Mouse (Mus musculus) CH12.LX (cell line): ENCODE data around the gene Srr. TPM values are rescaled to one million over a fixed set of nuclear protein-coding genes. Genes with fewer than 3 reads are reported as not detected.

Source experiments
- DNase-seq: peaks from one replicate; pipeline ENCODE4 v3.0.0-alpha.2; 2013; ENCODE audit errors: extremely low read depth
- H3K27ac ChIP-seq: 2 replicates; pipeline ENCODE4 v1.5.1; 2012; ENCODE audit warnings: low read depth, mild to moderate bottlenecking, control low read depth, moderate library complexity; ENCODE audit not compliant: insufficient read depth
- H3K27me3 ChIP-seq: replicated peaks from 2 replicates; pipeline ENCODE3; 2012; ENCODE audit warnings: inconsistent platforms
- H3K36me3 ChIP-seq, 2 experiments: replicated peaks in 1 of 2; 2 replicates each; pipeline versions ENCODE3 to v1.6.1; 2012; ENCODE audit warnings: inconsistent platforms in 1 of 2, low read length in 1 of 2, mild to moderate bottlenecking in 1 of 2, mixed read lengths in 1 of 2, moderate library complexity in 1 of 2; ENCODE audit not compliant: control insufficient read depth in 1 of 2, insufficient read depth in 1 of 2
- H3K4me1 ChIP-seq, 2 experiments: 2 replicates each; pipeline ENCODE4 v1.6.1; 2012; ENCODE audit warnings: inconsistent platforms in 1 of 2, moderate library complexity in 1 of 2; ENCODE audit not compliant: insufficient read depth in 2 of 2, control insufficient read depth in 1 of 2
- H3K4me2 ChIP-seq: 2 replicates; pipeline ENCODE4 v1.6.1; 2012; ENCODE audit warnings: low read depth, mild to moderate bottlenecking, control low read depth; ENCODE audit not compliant: poor library complexity, insufficient read depth, severe bottlenecking
- H3K4me3 ChIP-seq, 3 experiments: fragments of 150-350 bp in 1 of 3; sonication (generic) in 1 of 3; replicated peaks in 1 of 3; 2 replicates each; pipeline versions ENCODE3 to v1.5.1; 2011 to 2012; ENCODE audit warnings: low read depth in 2 of 3, low read length in 2 of 3, mild to moderate bottlenecking in 2 of 3, moderate library complexity in 2 of 3, control low read depth in 1 of 3, improper control_type of control experiment in 1 of 3, inconsistent platforms in 1 of 3, mixed read lengths in 1 of 3; ENCODE audit not compliant: poor library complexity in 1 of 3
- H3K79me2 ChIP-seq: replicated peaks from 2 replicates; pipeline ENCODE4 v1.6.1; 2012; ENCODE audit warnings: mild to moderate bottlenecking, moderate library complexity; ENCODE audit not compliant: control insufficient read depth, poor library complexity, insufficient read depth, severe bottlenecking; ENCODE audit errors: extremely low read depth
- H3K9ac ChIP-seq: 2 replicates; pipeline ENCODE4 v1.6.1; 2012; ENCODE audit warnings: low read depth, mild to moderate bottlenecking, control low read depth, moderate library complexity; ENCODE audit not compliant: insufficient read depth
- H3K9me3 ChIP-seq: replicated peaks from 2 replicates; pipeline ENCODE3; 2012; ENCODE audit warnings: low read length, inconsistent platforms, mixed read lengths
- BHLHE40 ChIP-seq: IDR thresholded peaks from 2 replicates; pipeline ENCODE4 v1.6.1; 2011; ENCODE audit warnings: mild to moderate bottlenecking, low read depth, low read length, improper control_type of control experiment
- CHD1 ChIP-seq: IDR thresholded peaks from 2 replicates; pipeline ENCODE4 v1.6.1; 2012; ENCODE audit warnings: low read depth, low read length, improper control_type of control experiment, inconsistent platforms
- CHD2 ChIP-seq: IDR thresholded peaks from 2 replicates; pipeline ENCODE4 v1.6.1; 2011; ENCODE audit warnings: low read length, improper control_type of control experiment
- CTCF ChIP-seq, 2 experiments: IDR thresholded peaks in 1 of 2; conservative IDR thresholded peaks in 1 of 2; 2 replicates each; pipeline ENCODE4 v1.5.1; 2011 to 2012; ENCODE audit warnings: low read depth in 2 of 2, low read length in 2 of 2, improper control_type of control experiment in 1 of 2, inconsistent platforms in 1 of 2, mild to moderate bottlenecking in 1 of 2, moderate library complexity in 1 of 2
- E2F4 ChIP-seq: IDR thresholded peaks from 2 replicates; pipeline ENCODE4 v1.6.1; 2011; ENCODE audit warnings: low read depth, low read length, improper control_type of control experiment; ENCODE audit not compliant: insufficient replicate concordance
- ELF1 ChIP-seq: IDR thresholded peaks from 2 replicates; pipeline ENCODE4 v1.6.1; 2014; ENCODE audit warnings: low read depth, mild to moderate bottlenecking, inconsistent platforms, low read length, improper control_type of control experiment
- EP300 ChIP-seq: IDR thresholded peaks from 2 replicates; pipeline ENCODE4 v1.6.1; 2011; ENCODE audit warnings: low read length, improper control_type of control experiment
- ETS1 ChIP-seq: conservative IDR thresholded peaks from 2 replicates; pipeline ENCODE4 v1.6.1; 2012; ENCODE audit warnings: low read depth, mild to moderate bottlenecking, inconsistent platforms, low read length, improper control_type of control experiment, moderate library complexity
- GABPA ChIP-seq: IDR thresholded peaks from 2 replicates; pipeline ENCODE4 v1.6.1; 2012; ENCODE audit warnings: low read depth, low read length, improper control_type of control experiment, inconsistent platforms; ENCODE audit not compliant: insufficient replicate concordance
- HCFC1 ChIP-seq: IDR thresholded peaks from 2 replicates; pipeline ENCODE4 v1.6.1; 2012; ENCODE audit warnings: low read depth, mild to moderate bottlenecking, inconsistent platforms, low read length, improper control_type of control experiment
- IRF4 ChIP-seq: IDR thresholded peaks from 2 replicates; pipeline ENCODE4 v1.6.1; 2014; ENCODE audit warnings: low read depth, mild to moderate bottlenecking, inconsistent platforms, low read length, improper control_type of control experiment
- JUN ChIP-seq: IDR thresholded peaks from 2 replicates; pipeline ENCODE4 v1.6.1; 2011; ENCODE audit warnings: low read depth, mild to moderate bottlenecking, low read length, improper control_type of control experiment, moderate library complexity; ENCODE audit not compliant: insufficient read depth
- JUND ChIP-seq: conservative IDR thresholded peaks from 2 replicates; pipeline ENCODE4 v1.6.1; 2011; ENCODE audit warnings: low read depth, low read length, improper control_type of control experiment
- KAT2A ChIP-seq: IDR thresholded peaks from 2 replicates; pipeline ENCODE4 v1.6.1; 2012; ENCODE audit warnings: low read length, improper control_type of control experiment, inconsistent platforms; ENCODE audit not compliant: insufficient replicate concordance
- MAFK ChIP-seq: IDR thresholded peaks from 2 replicates; pipeline ENCODE4 v1.6.1; 2011; ENCODE audit warnings: low read length, improper control_type of control experiment; ENCODE audit not compliant: insufficient replicate concordance
- MAX ChIP-seq: IDR thresholded peaks from 2 replicates; pipeline ENCODE4 v1.6.1; 2011; ENCODE audit warnings: low read length, improper control_type of control experiment
- MAZ ChIP-seq: IDR thresholded peaks from 2 replicates; pipeline ENCODE4 v1.6.1; 2012; ENCODE audit warnings: low read depth, mild to moderate bottlenecking, inconsistent platforms, low read length, improper control_type of control experiment, moderate library complexity
- MEF2A ChIP-seq: IDR thresholded peaks from 2 replicates; pipeline ENCODE4 v1.6.1; 2014; ENCODE audit warnings: low read depth, mild to moderate bottlenecking, inconsistent platforms, low read length, improper control_type of control experiment, borderline replicate concordance
- MXI1 ChIP-seq: IDR thresholded peaks from 2 replicates; pipeline ENCODE4 v1.6.1; 2011; ENCODE audit warnings: mild to moderate bottlenecking, low read depth, low read length, improper control_type of control experiment
- MYC ChIP-seq: IDR thresholded peaks from 2 replicates; pipeline ENCODE4 v1.6.1; 2011; ENCODE audit warnings: low read depth, mild to moderate bottlenecking, improper control_type of control experiment, low read length
- NELFE ChIP-seq: IDR thresholded peaks from 2 replicates; pipeline ENCODE4 v1.6.1; 2011; ENCODE audit warnings: low read depth, low read length, improper control_type of control experiment
- NRF1 ChIP-seq: IDR thresholded peaks from 2 replicates; pipeline ENCODE4 v1.6.1; 2014; ENCODE audit warnings: low read depth, mild to moderate bottlenecking, inconsistent platforms, low read length, improper control_type of control experiment, moderate library complexity
- PAX5 ChIP-seq: IDR thresholded peaks from 2 replicates; pipeline ENCODE4 v1.6.1; 2012; ENCODE audit warnings: low read length, inconsistent platforms, mixed read lengths
- POLR2A ChIP-seq: IDR thresholded peaks from 2 replicates; pipeline ENCODE4 v1.6.1; 2011; ENCODE audit warnings: low read depth, mild to moderate bottlenecking, improper control_type of control experiment, low read length
- POLR2AphosphoS2 ChIP-seq: IDR thresholded peaks from 2 replicates; pipeline ENCODE4 v1.6.1; 2011; ENCODE audit warnings: low read depth, low read length, improper control_type of control experiment
- RAD21 ChIP-seq: IDR thresholded peaks from 2 replicates; pipeline ENCODE4 v1.6.1; 2011; ENCODE audit warnings: low read depth, mild to moderate bottlenecking, low read length, improper control_type of control experiment, moderate library complexity
- RCOR1 ChIP-seq: conservative IDR thresholded peaks from 2 replicates; pipeline ENCODE4 v1.6.1; 2012; ENCODE audit warnings: low read depth, mild to moderate bottlenecking, inconsistent platforms, low read length, improper control_type of control experiment
- SIN3A ChIP-seq: IDR thresholded peaks from 2 replicates; pipeline ENCODE4 v1.6.1; 2012; ENCODE audit warnings: low read length, improper control_type of control experiment, inconsistent platforms
- SMC3 ChIP-seq: IDR thresholded peaks from 2 replicates; pipeline ENCODE4 v1.6.1; 2011; ENCODE audit warnings: low read depth, low read length, improper control_type of control experiment
- TBP ChIP-seq: conservative IDR thresholded peaks from 2 replicates; pipeline ENCODE4 v1.6.1; 2011; ENCODE audit warnings: low read depth, low read length, improper control_type of control experiment
- TCF12 ChIP-seq: IDR thresholded peaks from 2 replicates; pipeline ENCODE4 v1.6.1; 2014; ENCODE audit warnings: low read depth, mild to moderate bottlenecking, inconsistent platforms, low read length, improper control_type of control experiment
- UBTF ChIP-seq: IDR thresholded peaks from 2 replicates; pipeline ENCODE4 v1.6.1; 2012; ENCODE audit warnings: low read depth, mild to moderate bottlenecking, inconsistent platforms, low read length, improper control_type of control experiment, moderate library complexity
- USF1 ChIP-seq: IDR thresholded peaks from 2 replicates; pipeline ENCODE4 v1.6.1; 2014; ENCODE audit warnings: low read depth, mild to moderate bottlenecking, inconsistent platforms, low read length, improper control_type of control experiment
- USF2 ChIP-seq: conservative IDR thresholded peaks from 2 replicates; pipeline ENCODE4 v1.6.1; 2011; ENCODE audit warnings: low read depth, low read length, improper control_type of control experiment
- ZC3H11A ChIP-seq: IDR thresholded peaks from 2 replicates; pipeline ENCODE4 v1.6.1; 2012; ENCODE audit warnings: low read depth, mild to moderate bottlenecking, inconsistent platforms, low read length, improper control_type of control experiment
- ZKSCAN1 ChIP-seq: IDR thresholded peaks from 2 replicates; pipeline ENCODE4 v1.6.1; 2012; ENCODE audit warnings: low read depth, inconsistent platforms, low read length, improper control_type of control experiment, borderline replicate concordance
- ZMIZ1 ChIP-seq: IDR thresholded peaks from 2 replicates; pipeline ENCODE4 v1.6.1; 2012; ENCODE audit warnings: low read depth, mild to moderate bottlenecking, inconsistent platforms, low read length, improper control_type of control experiment
- ZNF384 ChIP-seq: IDR thresholded peaks from 2 replicates; pipeline ENCODE4 v1.6.1; 2012; ENCODE audit warnings: low read depth, low read length, improper control_type of control experiment, inconsistent platforms
- dilution Hi-C: fragments of 300-500 bp; cut with MboI; formaldehyde crosslinking; loops from 2 replicates; pipeline ENCODE4 v1.14.3; 2020; ENCODE audit warnings: low sequenced_read_pairs; ENCODE audit not compliant: extremely low pct_unique_long_range_greater_than_20kb, extremely low pct_ligation_motif_present
- in situ Hi-C: fragments of 300-500 bp; cut with MboI; formaldehyde crosslinking; loops from 3 replicates; pipeline ENCODE4 v1.14.3; 2019; ENCODE audit warnings: low sequenced_read_pairs, low pct_ligation_motif_present, low pct_unique_long_range_greater_than_20kb, mixed read lengths
- polyA plus RNA-seq: library from polyadenylated mRNA; unstranded; fragments of >175 nt; gene quantifications from 2 replicates; pipeline ENCODE4 v1.2.1, GENCODE M21; 2012; ENCODE audit warnings: low read depth; ENCODE audit not compliant: insufficient read length
- total RNA-seq, 2 experiments: library from RNA; depleted of rRNA; stranded (reverse); fragments of 300-350 nt in 1 of 2; fragments of >200 nt in 1 of 2; gene quantifications; 2 replicates each; pipeline ENCODE4 v1.2.3; 2012 to 2014

Gene Srr
- total RNA-seq (2012; rRNA removed) (4.0 and 5.9 TPM in 2 replicates), total RNA-seq (2014; rRNA removed) (5.7 and 6.7 TPM in 2 replicates), polyA plus RNA-seq (5.7 and 7.6 TPM in 2 replicates)

GRCm38 (mm10) chr11:74925577-74926387 is at the start of gene Srr, which contains the start of gene Smg6:
TSS of gene Srr (minus strand) at chr11:74925948.
TSS of gene Smg6 (plus strand) at chr11:74925823.
- Histone ChIP-seq H3K4me1 (peaks cover 0 to 24% of the 10 kb centered on the region in 2 experiments; a peak in 2 of 4 replicates), H3K79me2 (peaks cover 47% of the 10 kb centered on the region), H3K4me2 (peak within 1 kb of the TSS; percentile 99)
- in situ Hi-C loops, result no loop called here
- TF ChIP-seq PAX5, result no peak
- peak; percentile 67 for TF ChIP-seq ELF1
- no peak for TF ChIP-seq TBP
- TF ChIP-seq RAD21, result no peak
- TF ChIP-seq E2F4, result no peak
- peak; percentile 28; the same call in 1 of the 2 replicates for TF ChIP-seq MXI1
- no peak; the same call in none of the 2 replicates for TF ChIP-seq ETS1
- TF ChIP-seq CTCF (conservative IDR thresholded peaks at IDR 0.05 in 1 of 2, IDR thresholded peaks at IDR 0.05 in 1 of 2; ENCODE audit: low read depth in 2 of 2, low read length in 2 of 2), result no peak
- TF ChIP-seq ZNF384, result no peak
- TF ChIP-seq IRF4, result peak; percentile 44; the same call in 1 of the 2 replicates
- TF ChIP-seq BHLHE40, result peak; percentile 79; the same call in 1 of the 2 replicates
- no peak; the same call in 1 of the 2 replicates for TF ChIP-seq ZKSCAN1
- peak; percentile 98 for TF ChIP-seq MAZ
- TF ChIP-seq POLR2AphosphoS2, result 0 out of 2 replicates have a peak, but pooled peaks have one; percentile 39
- peak; percentile 97 for TF ChIP-seq NELFE
- TF ChIP-seq SIN3A, result peak; percentile 78
- TF ChIP-seq CHD2, result peak; percentile 30; the same call in 1 of the 2 replicates
- no peak for TF ChIP-seq ZC3H11A
- no peak; the same call in 1 of the 2 replicates for TF ChIP-seq GABPA
- TF ChIP-seq JUN, result no peak
- peak; percentile 59; the same call in 1 of the 2 replicates for TF ChIP-seq ZMIZ1
- no peak for TF ChIP-seq JUND
- peak; percentile 77 for TF ChIP-seq TCF12
- peak; percentile 51; the same call in 1 of the 2 replicates for TF ChIP-seq MYC
- no peak for TF ChIP-seq MEF2A
- no peak for TF ChIP-seq UBTF
- TF ChIP-seq USF2, result no peak
- TF ChIP-seq CHD1, result no peak; the same call in 1 of the 2 replicates
- peak; percentile 95 for TF ChIP-seq NRF1
- peak; percentile 86 for TF ChIP-seq HCFC1
- TF ChIP-seq POLR2A, result peak; percentile 92
- TF ChIP-seq MAFK, result no peak
- peak; percentile 26; the same call in 1 of the 2 replicates for TF ChIP-seq EP300
- TF ChIP-seq MAX, result peak; percentile 81
- TF ChIP-seq USF1, result no peak
- no peak for TF ChIP-seq SMC3
- no peak for TF ChIP-seq KAT2A
- no peak for TF ChIP-seq RCOR1
- TF ChIP-seq, all 38 proteins: peak for 17
- Histone ChIP-seq H3K27me3 (no peaks in the 10 kb centered on the region), H3K27ac (peak within 1 kb of the TSS; percentile 96), H3K9ac (peak within 1 kb of the TSS; percentile 98), H3K4me3 (peak within 1 kb of the TSS; percentile 78 to 95 (median 93)), H3K9me3 (no peaks in the 10 kb centered on the region), H3K36me3 (peaks cover 7 to 31% of the 10 kb centered on the region in 2 experiments)
- dilution Hi-C loops, result no loop called here
- DNase-seq, result peak; percentile 99
